ENCODE assay signal across 23 mouse cellular contexts in genomic region chr16:13428077-13428476, GRCm38 (mm10).
DNase-seq lines count a peak whose midpoint lies in the region; ATAC-seq and TF ChIP-seq lines count a peak whose summit lies in the region.
"Had no signal": no experiment of that assay in that cellular context is flagged by ENCODE, and none has a peak within 500 bp of the region (broad histone marks: within the 10 kb centered on the region; RNA-seq: fewer than 3 reads in every experiment).

No protein-coding gene starts in this region.

- no peaks in the 10 kb centered on the region for H3K79me2 ChIP-seq in MEL (ENCODE audit: control insufficient read depth, insufficient read depth, low read length, poor library complexity)

- H3K4me1 ChIP-seq in forebrain, postnatal 0 days (ENCODE audit: insufficient read depth), result no peaks in the 10 kb centered on the region
- no peaks in the 10 kb centered on the region for H3K4me1 ChIP-seq in forebrain, embryonic 12.5 days
- peaks cover 0 to 24% of the 10 kb centered on the region in 2 experiments; a peak in 3 of 4 replicates for H3K4me1 ChIP-seq in MEL (ENCODE audit: control insufficient read depth in 1 of 2, insufficient read depth in 2 of 2, low read length in 2 of 2)
- H3K4me1 ChIP-seq: forebrain, embryonic 13.5 days had no signal

- peak; percentile 29 for DNase-seq in forebrain, postnatal 0 days
- peak; percentile 71 for DNase-seq in CD4-positive helper T cell, adult 2 months (ENCODE audit: low read depth, low spot score)
- DNase-seq in MEL (ENCODE audit: low read depth, low spot score), result peak; percentile 61
- DNase-seq in induced T-regulatory cell, adult 2 months (ENCODE audit: low read depth), result peak; percentile 62
- DNase-seq in spleen, postnatal 36 days (ENCODE audit: low spot score in 2 of 2), result no peak
- no peak for DNase-seq in embryo, embryonic 11 days
- no peak for DNase-seq in cerebellum, adult 8-10 months
- DNase-seq: adrenal gland, postnatal 25 days; B cell, adult 2 months; cerebellum, adult 2 months; cerebellum, postnatal 14 days; gastrocnemius, adult 2 months; gastrocnemius, postnatal 25 days; heart, adult 11 months; heart, postnatal 36 days; kidney, adult 8-10 months had no signal

- H3K9me3 ChIP-seq in forebrain, postnatal 0 days (ENCODE audit: low read length), result no peaks in the 10 kb centered on the region
- no peaks in the 10 kb centered on the region for H3K9me3 ChIP-seq in forebrain, embryonic 12.5 days
- no peaks in the 10 kb centered on the region for H3K9me3 ChIP-seq in MEL (replicated peaks; ENCODE audit: insufficient read depth, low read length)
- H3K9me3 ChIP-seq: embryonic facial prominence, embryonic 13.5 days; forebrain, embryonic 13.5 days; G1E; heart, embryonic 13.5 days had no signal

- H3K36me3 ChIP-seq in forebrain, postnatal 0 days (ENCODE audit: insufficient read depth), result no peaks in the 10 kb centered on the region
- no peaks in the 10 kb centered on the region for H3K36me3 ChIP-seq in forebrain, embryonic 12.5 days (replicated peaks)
- peaks cover 0 to 14% of the 10 kb centered on the region in 2 experiments; a peak in 2 of 4 replicates for H3K36me3 ChIP-seq in MEL (ENCODE audit: control insufficient read depth in 1 of 2, insufficient read depth in 2 of 2, low read length in 2 of 2)
- H3K36me3 ChIP-seq: embryonic facial prominence, embryonic 13.5 days; G1E; heart, embryonic 13.5 days had no signal

- H3K27ac ChIP-seq in forebrain, postnatal 0 days (ENCODE audit: low read depth, low read length), result no peak overlapping the region
- H3K27ac ChIP-seq in forebrain, embryonic 12.5 days, result no peak overlapping the region
- H3K27ac ChIP-seq in MEL (ENCODE audit: control insufficient read depth, low read depth, low read length), result no peak overlapping the region
- H3K27ac ChIP-seq: embryonic facial prominence, embryonic 13.5 days; forebrain, embryonic 13.5 days; gastrocnemius, adult 2 months; heart, embryonic 13.5 days; hindbrain, postnatal 0 days had no signal

- H3K27me3 ChIP-seq in forebrain, postnatal 0 days (ENCODE audit: insufficient read depth, low read length), result no peaks in the 10 kb centered on the region
- 0 out of 2 replicates have a peak, but pooled peaks cover 3% of the 10 kb centered on the region for H3K27me3 ChIP-seq in forebrain, embryonic 12.5 days
- no peaks in the 10 kb centered on the region for H3K27me3 ChIP-seq in MEL (ENCODE audit: control insufficient read depth in 1 of 2, insufficient read depth in 2 of 2, low read length in 2 of 2)
- H3K27me3 ChIP-seq: forebrain, embryonic 13.5 days; heart, embryonic 13.5 days had no signal

- TF ChIP-seq EP300 in MEL (IDR thresholded peaks at IDR 0.05; ENCODE audit: low read depth in 1 of 2, low read length in 2 of 2), result no peak

- no peak for TF ChIP-seq RAD21 in MEL (IDR thresholded peaks at IDR 0.05; ENCODE audit: low read depth, low read length)

- no peak overlapping the region for H3K4me3 ChIP-seq in forebrain, postnatal 0 days (ENCODE audit: low read depth, low read length)
- no peak overlapping the region for H3K4me3 ChIP-seq in forebrain, embryonic 12.5 days (replicated peaks)
- no peak overlapping the region for H3K4me3 ChIP-seq in MEL (ENCODE audit: control insufficient read depth in 1 of 2, insufficient read depth in 1 of 2, low read depth in 2 of 2, low read length in 2 of 2)
- H3K4me3 ChIP-seq: embryonic facial prominence, embryonic 13.5 days; forebrain, embryonic 13.5 days; gastrocnemius, adult 2 months; heart, embryonic 13.5 days had no signal

- no peak for TF ChIP-seq POLR2A in MEL (IDR thresholded peaks at IDR 0.05; ENCODE audit: control insufficient read depth in 1 of 2, insufficient read depth in 1 of 2, low read depth in 1 of 2, low read length in 2 of 2, poor library complexity in 1 of 2)

- no peak for TF ChIP-seq CTCF in forebrain, postnatal 0 days (IDR thresholded peaks at IDR 0.05; ENCODE audit: low read depth)
- no peak for TF ChIP-seq CTCF in MEL (IDR thresholded peaks at IDR 0.05 in 2 of 3, conservative IDR thresholded peaks at IDR 0.05 in 1 of 3; ENCODE audit: control insufficient read depth in 1 of 3, insufficient read depth in 1 of 3, low read depth in 2 of 3, low read length in 3 of 3, poor library complexity in 1 of 3, severe bottlenecking in 1 of 3)

- no peak overlapping the region for H3K9ac ChIP-seq in forebrain, postnatal 0 days
- no peak overlapping the region for H3K9ac ChIP-seq in forebrain, embryonic 12.5 days
- H3K9ac ChIP-seq in MEL (ENCODE audit: control insufficient read depth, low read depth, low read length, poor library complexity, severe bottlenecking), result no peak overlapping the region
- H3K9ac ChIP-seq: embryonic facial prominence, embryonic 13.5 days; forebrain, embryonic 13.5 days; heart, embryonic 13.5 days had no signal

- peak; percentile 16; the same call in 1 of the 2 replicates for ATAC-seq in forebrain, postnatal 0 days
- ATAC-seq in forebrain, embryonic 12.5 days (ENCODE audit: low FRiP score), result no peak
- ATAC-seq: forebrain, embryonic 13.5 days; hindbrain, postnatal 0 days; intestine, embryonic 16.5 days had no signal

- 73% methylated on average over 5 of the region's 5 CpGs for WGBS in forebrain, postnatal 0 days
- 90% methylated on average over 5 of the region's 5 CpGs for WGBS in forebrain, embryonic 12.5 days

- no peak overlapping the region for H3K4me2 ChIP-seq in forebrain, postnatal 0 days (ENCODE audit: low read depth)
- H3K4me2 ChIP-seq in forebrain, embryonic 12.5 days, result no peak overlapping the region
- H3K4me2 ChIP-seq: embryonic facial prominence, embryonic 13.5 days; forebrain, embryonic 13.5 days; heart, embryonic 13.5 days had no signal

TF ChIP-seq in MEL, 35 proteins besides CTCF, POLR2A, EP300 and RAD21:
- no peak for TF ChIP-seq MYC (IDR thresholded peaks at IDR 0.05; ENCODE audit: low read depth, low read length)
- 0 out of 2 replicates have a peak, but pooled peaks have one; percentile 7 for TF ChIP-seq ETS1 (IDR thresholded peaks at IDR 0.05; ENCODE audit: low read depth, low read length)

Comparison
In these comparisons a context has a peak if more than half of its experiments do, and no peak if none do; other contexts are left out.
1. DNase-seq: peak in forebrain, postnatal 0 days (single experiment), CD4-positive helper T cell, adult 2 months (single experiment), MEL (single experiment) and induced T-regulatory cell, adult 2 months (single experiment); none in spleen, postnatal 36 days (0 of 2), embryo, embryonic 11 days (single experiment) and cerebellum, adult 8-10 months (single experiment).